Mouse (Mus musculus) embryonic fibroblast, embryonic 13.5 days (primary cell): ENCODE measurements around the gene Zswim3. TPM values are rescaled to one million over a fixed set of nuclear protein-coding genes. Genes with fewer than 3 reads are reported as not detected.
"Not testable (repeated sequence)": the region's sequence is repeated elsewhere in the genome, so short reads cannot be mapped to it uniquely, and the experiment has no call there.

ENCODE experiments used
- H3K27ac ChIP-seq: 2 replicates; pipeline ENCODE4 v1.5.1; 2012; ENCODE audit warnings: low read length, control low read depth, inconsistent platforms; ENCODE audit not compliant: insufficient read depth
- H3K4me1 ChIP-seq: 2 replicates; pipeline ENCODE4 v1.6.1; 2011; ENCODE audit warnings: low read length; ENCODE audit not compliant: control insufficient read depth, insufficient read depth
- H3K4me3 ChIP-seq: 2 replicates; pipeline ENCODE4 v1.5.1; 2011; ENCODE audit warnings: mild to moderate bottlenecking, control low read depth, low read length; ENCODE audit not compliant: insufficient read depth
- CTCF ChIP-seq: IDR thresholded peaks from 2 replicates; pipeline ENCODE4 v1.5.1; 2011; ENCODE audit warnings: mild to moderate bottlenecking, control low read depth, low read length, moderate library complexity, borderline replicate concordance; ENCODE audit not compliant: insufficient read depth
- POLR2A ChIP-seq: IDR thresholded peaks from 2 replicates; pipeline ENCODE4 v1.6.1; 2011; ENCODE audit warnings: low read depth, mild to moderate bottlenecking, control low read depth, low read length, moderate library complexity
- polyA plus RNA-seq: library from polyadenylated mRNA; stranded (reverse); fragments of >200 nt; gene quantifications from 2 replicates; pipeline ENCODE4 v1.2.4, GENCODE M21; 2011; ENCODE audit warnings: low read depth; ENCODE audit not compliant: missing spikeins, insufficient read length

Zswim3 gene
- polyA plus RNA-seq, 1 experiment: 3.7 TPM

DNA sequence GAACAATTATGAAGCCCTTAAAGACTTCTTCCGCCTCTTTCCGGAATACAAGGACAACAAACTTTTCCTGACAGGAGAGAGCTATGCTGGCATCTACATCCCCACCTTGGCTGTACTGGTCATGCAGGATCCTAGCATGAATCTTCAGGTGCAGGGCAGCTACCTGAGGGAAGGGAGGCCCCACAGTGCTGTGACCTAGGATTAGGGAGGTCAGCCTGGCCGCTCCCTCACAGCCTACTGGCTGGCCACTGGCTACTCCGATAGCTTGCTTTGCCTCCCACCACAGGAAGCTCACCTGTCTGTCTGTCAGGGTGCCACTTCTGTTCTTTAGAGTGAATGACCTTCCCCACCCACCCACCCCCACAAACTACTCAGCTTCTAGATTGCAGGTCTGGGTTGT, 30.3 kb downstream of the Zswim3 start:
- Histone ChIP-seq H3K27ac (no peak overlapping the region), H3K4me3 (no peak overlapping the region), H3K4me1 (no peaks in the 10 kb centered on the region; the same call in 1 of the 2 replicates)
- TF ChIP-seq POLR2A (no peak), CTCF (no peak)

DNA sequence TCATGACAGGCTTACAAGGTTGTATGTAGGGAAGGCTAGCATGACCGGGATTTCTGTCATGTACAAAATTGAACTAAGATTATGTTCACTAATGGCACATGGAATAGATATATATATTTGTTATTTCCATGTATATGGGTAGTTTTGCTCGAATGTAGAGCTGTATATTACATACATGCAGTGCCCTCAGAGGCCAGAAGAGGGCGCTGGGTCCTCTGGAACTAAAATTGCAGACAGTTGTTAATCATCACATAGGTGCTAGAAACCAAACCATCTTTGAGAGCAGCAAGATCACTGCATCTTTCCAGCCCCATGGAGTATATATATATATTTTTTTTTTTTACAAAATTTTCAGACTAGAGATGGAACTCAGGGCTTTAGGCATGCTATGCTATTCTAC, 40.9 kb downstream of the Zswim3 start:
- Histone ChIP-seq H3K4me1 (no peaks in the 10 kb centered on the region), H3K4me3 (no peak overlapping the region), H3K27ac (no peak overlapping the region)
- TF ChIP-seq CTCF: no peak
- no peak for TF ChIP-seq POLR2A

DNA sequence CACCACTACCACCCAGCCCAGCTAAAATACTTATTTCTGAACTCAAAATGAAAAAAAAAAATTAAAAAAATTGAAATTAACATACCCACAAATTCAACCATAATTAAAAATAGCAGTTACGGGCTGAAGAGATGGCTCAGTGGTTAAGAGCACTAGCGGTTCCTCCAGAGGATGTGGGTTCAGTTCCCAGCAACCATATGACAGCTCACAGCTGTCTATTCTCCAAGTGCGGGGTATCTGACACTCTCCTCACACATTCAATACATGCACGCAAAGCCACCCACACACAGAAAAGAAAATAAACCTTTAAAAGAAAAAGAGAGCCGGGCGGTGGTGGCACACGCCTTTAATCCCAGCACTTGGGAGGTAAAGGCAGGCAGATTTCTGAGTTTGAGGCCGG, 45.2 kb downstream of the Zswim3 start:
- no peak for TF ChIP-seq POLR2A
- TF ChIP-seq CTCF: no peak
- no peak overlapping the region for H3K4me3 ChIP-seq
- H3K4me1 ChIP-seq: no peaks in the 10 kb centered on the region
- no peak overlapping the region for H3K27ac ChIP-seq

DNA sequence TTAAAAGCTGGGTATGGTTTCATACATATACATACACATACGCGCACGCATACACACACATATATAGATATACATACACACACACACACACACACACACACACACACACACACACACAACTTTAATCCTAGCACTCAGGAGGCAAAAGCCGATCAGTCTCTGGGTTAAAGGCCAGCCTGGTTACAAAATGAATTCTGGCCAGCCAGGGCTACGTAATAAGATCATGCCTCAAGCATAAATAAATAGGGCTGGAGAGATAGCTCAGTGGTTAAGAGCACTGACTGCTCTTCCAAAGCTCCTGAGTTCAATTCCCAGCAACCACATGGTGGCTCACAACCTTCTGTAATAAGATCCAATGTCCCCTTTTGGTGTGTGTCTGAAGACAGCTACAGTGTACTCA, 50.7 kb downstream of the Zswim3 start:
- H3K4me3 ChIP-seq, H3K27ac ChIP-seq, H3K4me1 ChIP-seq: not testable (repeated sequence)

DNA sequence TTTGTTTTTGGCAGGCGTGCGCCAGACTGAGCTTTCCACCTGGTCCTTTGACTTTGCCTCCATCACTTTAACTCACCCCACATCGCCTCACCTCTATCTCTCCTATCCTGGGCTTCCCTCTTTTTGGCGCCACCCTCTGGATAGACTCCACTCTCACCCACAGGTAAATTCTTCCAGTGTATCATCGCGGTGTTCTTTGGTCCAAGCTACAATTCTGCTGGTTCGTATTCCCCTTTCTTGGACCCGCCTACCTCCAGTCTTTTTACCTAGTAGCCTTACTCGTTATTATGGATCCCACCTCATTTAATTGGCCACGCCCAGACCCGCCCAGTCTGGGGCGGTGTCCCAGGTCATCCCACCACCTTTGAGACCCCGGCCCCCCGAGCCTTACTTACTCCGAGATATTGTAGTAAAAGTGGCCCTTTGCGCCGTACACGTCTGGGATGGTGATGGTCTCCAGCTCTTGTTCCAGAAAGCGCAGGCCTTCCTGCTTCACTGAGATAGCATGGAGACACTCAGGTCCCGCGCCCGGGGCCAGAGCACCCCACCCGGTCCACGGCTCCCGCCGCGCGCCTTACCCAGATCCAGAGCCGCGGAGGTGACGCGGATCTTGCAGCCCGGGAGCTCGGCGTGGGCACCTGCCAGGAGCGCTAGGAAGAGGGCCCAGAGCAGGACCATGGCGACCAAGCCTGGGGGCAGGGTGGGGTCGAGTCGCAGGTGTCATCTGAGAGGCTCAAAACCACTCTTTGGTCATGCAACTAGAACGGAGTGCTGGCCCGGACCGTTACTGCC, 51.6 kb downstream of the Zswim3 start:
- no peak overlapping the region for H3K27ac ChIP-seq
- peak overlapping the region; percentile 66 for H3K4me3 ChIP-seq
- peaks cover under 1% of the 10 kb centered on the region; the same call in 1 of the 2 replicates for H3K4me1 ChIP-seq
- TF ChIP-seq CTCF: no peak
- TF ChIP-seq POLR2A: no peak

DNA sequence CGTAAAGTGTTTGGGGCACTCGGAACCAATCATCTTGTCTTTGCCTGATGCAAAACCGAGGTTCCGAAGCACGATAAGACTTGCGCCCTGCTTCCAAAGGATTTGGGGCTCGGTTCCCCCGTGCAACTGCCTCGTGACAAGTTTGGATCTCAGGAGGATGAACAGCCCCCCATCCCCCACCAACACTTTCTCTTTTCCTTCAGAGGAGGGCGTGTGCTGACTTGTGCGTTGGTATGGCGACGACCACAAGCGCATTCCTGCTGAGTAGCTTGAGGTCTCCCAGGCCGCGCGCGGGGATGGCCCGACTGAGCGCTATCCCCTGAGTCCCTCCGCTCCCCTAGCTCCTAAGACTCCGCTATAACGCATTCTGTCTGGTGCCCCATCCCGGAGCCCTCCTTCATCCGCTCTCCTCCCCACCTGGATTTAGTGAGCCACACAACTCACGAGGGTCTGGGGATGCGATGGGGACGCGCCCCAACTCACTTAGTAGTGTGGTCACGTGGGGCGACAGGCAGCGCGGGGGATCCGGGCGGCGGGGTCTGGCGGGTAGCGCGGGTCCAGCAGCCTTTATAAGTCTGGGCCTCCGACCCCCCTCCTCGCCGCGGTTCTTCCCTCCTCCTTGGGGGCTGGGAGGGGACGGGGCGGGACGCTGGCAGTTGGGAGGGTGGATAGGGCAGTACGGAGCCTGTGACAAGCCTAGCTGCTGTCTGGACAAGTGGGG, 52.4 kb downstream of the Zswim3 start, which contains the start of gene Pltp:
TSS of gene Pltp (minus strand) at position 611 of the 721 bp plus-strand sequence.
- H3K4me1 ChIP-seq: peaks cover 5% of the 10 kb centered on the region; the same call in 1 of the 2 replicates
- TF ChIP-seq POLR2A (peak; percentile 65), CTCF (no peak)
- peak within 1 kb of the TSS; percentile 66 for H3K4me3 ChIP-seq
- H3K27ac ChIP-seq: 0 out of 2 replicates have a peak within 1 kb of the TSS, but pooled peaks have one; percentile 7

DNA sequence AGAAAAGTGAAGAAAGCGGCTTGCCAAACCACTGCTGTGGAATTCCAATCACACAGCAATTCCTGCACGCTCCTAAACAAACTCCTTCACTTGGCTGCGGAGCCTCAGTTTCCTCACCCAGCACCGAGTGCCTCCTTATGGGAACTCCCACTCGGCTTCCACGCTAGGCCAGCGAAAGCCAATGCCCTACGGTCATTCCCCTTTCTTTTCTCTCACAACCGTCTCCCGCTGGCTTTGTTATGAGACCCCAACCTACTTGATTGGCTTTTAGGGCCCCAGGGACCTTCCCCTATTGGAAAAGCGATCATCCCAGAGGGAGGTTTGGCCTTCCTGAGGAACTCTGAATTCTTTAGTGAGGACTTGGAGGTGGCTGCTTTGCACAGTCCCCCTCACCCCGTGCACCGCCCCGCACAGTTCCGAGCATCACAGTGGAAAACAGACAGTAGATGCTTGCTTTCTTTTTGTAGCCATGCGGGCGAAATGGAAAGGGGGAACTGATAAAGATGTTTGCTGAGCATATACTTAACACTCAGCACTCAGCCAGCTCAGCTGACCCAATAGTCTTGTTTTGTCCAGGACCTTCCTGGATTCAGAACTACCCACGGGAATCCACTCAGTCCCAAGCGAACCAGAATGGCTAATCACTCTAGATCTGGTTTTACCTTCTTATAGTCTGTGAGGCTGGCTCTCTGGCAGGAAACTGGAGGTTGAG, 53.1 kb downstream of the Zswim3 start:
- Histone ChIP-seq H3K4me3 (peak overlapping the region; percentile 66), H3K27ac (0 out of 2 replicates have a peak overlapping the region, but pooled peaks have one; percentile 7), H3K4me1 (peaks cover 8% of the 10 kb centered on the region)
- TF ChIP-seq CTCF (no peak), POLR2A (no peak)

DNA sequence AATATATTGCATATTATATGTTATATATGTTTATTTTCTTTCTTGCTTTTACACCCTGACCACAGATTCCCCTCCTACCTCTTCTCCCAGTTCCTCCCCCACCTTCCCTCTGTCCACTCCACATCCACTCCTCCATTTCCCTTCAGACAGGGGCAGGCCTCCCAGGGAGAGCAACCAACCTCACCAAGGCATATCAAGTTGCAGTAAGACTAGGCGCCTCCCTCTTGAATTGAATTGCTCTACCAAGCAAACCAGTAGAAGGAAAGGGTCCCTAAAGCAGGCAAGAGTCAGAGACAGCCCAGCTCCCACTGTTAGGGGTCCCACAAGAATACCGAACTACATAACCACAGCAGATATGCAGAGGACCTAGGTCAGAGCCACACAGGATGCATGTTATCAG, 54.3 kb downstream of the Zswim3 start:
- no peak overlapping the region for H3K27ac ChIP-seq
- TF ChIP-seq CTCF (no peak), POLR2A (no peak)
- H3K4me1 ChIP-seq: peaks cover 8% of the 10 kb centered on the region
- no peak overlapping the region for H3K4me3 ChIP-seq

DNA sequence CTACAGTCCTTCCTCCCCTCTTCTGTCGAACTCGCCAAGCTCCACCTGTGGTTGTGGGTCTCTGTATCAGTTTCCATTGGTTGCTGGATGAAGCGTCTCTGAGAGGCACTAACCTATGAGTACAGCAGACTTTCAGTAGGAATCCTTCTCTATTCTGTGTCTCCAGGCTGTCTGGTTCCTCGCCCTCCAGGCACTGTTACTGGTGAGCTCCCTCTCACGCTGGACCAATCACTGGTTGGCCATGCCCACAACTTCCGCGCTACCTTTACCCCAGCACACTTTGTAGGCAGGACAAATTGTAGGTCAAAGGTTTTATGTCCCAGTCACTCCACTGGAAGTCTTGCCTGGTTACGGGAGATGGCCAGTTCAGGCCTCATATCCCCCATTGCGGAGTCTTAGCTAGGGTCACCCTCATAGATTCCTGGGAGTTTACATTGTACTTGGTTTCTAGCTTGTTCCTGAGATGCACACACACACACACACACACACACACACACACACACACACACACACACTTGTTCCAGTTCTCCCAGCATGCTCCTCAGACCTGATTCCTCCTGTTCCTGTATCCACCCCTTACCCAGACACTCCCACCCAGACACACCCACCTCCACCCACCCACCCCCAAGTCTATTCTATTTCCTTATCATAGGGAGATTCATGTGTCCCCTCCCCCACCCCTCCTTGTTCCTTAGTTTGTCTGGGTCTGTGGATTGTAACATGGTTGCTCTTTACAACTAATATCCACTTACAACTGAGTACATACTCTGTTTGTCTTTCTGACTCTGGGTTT, 54.9 kb downstream of the Zswim3 start:
- Histone ChIP-seq H3K4me1 (peaks cover 12% of the 10 kb centered on the region), H3K27ac (no peak overlapping the region), H3K4me3 (no peak overlapping the region)
- TF ChIP-seq CTCF (no peak), POLR2A (no peak)
